Mouse (Mus musculus): ENCODE results near the gene H2al1h.
"Not testable (repeated sequence)": the region's sequence is repeated elsewhere in the genome, so short reads cannot be mapped to it uniquely, and the experiment has no call there.

GRCm38 (mm10) chrX:11321192-11321591, at the start of gene H2al1h:
- TF ChIP-seq POLR2A (IDR thresholded peaks at IDR 0.05; ENCODE audit: borderline replicate concordance, low read depth, low read length); CTCF (IDR thresholded peaks at IDR 0.05; ENCODE audit: low read depth, low read length): not testable (repeated sequence)

Data from bone marrow macrophage, adult 2 months (primary cell).